Mouse (Mus musculus) activated CD4-positive, CD25-positive, alpha-beta regulatory T cell, adult 9 weeks (primary cell): ENCODE results near the gene 1700029F12Rik. TPM values are rescaled to one million over a fixed set of nuclear protein-coding genes. Genes with fewer than 3 reads are reported as not detected.

ENCODE experiments used
- polyA plus RNA-seq: library from polyadenylated mRNA; unstranded; fragments of 100-300 nt; shearing (Covaris generic); gene quantifications from one replicate; pipeline ENCODE4 v1.2.1, GENCODE M21; 2017

The 1700029F12Rik gene
- polyA plus RNA-seq = not detected

GRCm38 (mm10) chr13:97034262-97034661, at the start of gene 1700029F12Rik:
Gene 1700029F12Rik (minus strand): TSS chr13:97034362.

GRCm38 (mm10) chr13:97066649-97067550, 32.7 kb upstream of the 1700029F12Rik start, which contains the start of gene Fam169a:
Gene Fam169a (plus strand): TSS chr13:97067286.

Other genes with a start within 250 kb of the 1700029F12Rik start
- not detected for gene Gcnt4, start 109.7 kb downstream of the 1700029F12Rik start, polyA plus RNA-seq
- gene Fam169a, start 32.9 kb upstream of the 1700029F12Rik start, polyA plus RNA-seq = 0.26 TPM
- 9.4 TPM for gene Gm6169, start 64.9 kb upstream of the 1700029F12Rik start, polyA plus RNA-seq
- 48.1 TPM for gene Gfm2, start 103.6 kb upstream of the 1700029F12Rik start, polyA plus RNA-seq
- 94.0 TPM for gene Nsa2, start 103.6 kb upstream of the 1700029F12Rik start, polyA plus RNA-seq
- gene Hexb, start 164.0 kb upstream of the 1700029F12Rik start, polyA plus RNA-seq = 86.7 TPM
- 0.17 TPM for gene Enc1, start 206.7 kb upstream of the 1700029F12Rik start, polyA plus RNA-seq